Mouse (Mus musculus): Measurements from ENCODE around the gene Vmn1r148. TPM values are rescaled to one million over a fixed set of nuclear protein-coding genes. Genes with fewer than 3 reads are reported as not detected.
"Not testable (repeated sequence)": the region's sequence is repeated elsewhere in the genome, so short reads cannot be mapped to it uniquely, and the experiment has no call there.

The Vmn1r148 gene
- polyA plus RNA-seq (2015; fragmentation: Nextera tagmentation; extraction: Ambion mirVana) = not detected in 2 replicates

DNA sequence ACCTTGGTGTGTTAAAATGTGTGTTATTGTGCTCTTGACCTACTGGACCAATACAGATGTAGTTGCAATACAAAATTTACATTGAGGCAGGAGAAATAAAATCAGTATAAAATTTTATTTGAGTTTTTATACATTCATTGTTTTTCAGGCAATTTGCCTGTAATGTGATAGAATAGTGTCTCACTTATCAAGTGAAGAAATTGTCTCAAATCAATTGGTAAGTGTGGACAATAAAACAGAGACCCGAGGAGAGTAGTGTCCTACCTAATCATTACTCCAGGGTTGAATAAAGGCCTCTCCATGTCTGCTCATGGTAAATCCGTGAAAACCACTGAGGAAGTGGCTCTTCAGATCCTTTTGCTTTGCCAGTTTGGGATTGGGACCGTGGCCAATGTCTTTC, at the start of gene Vmn1r148:
Vmn1r148 (plus strand) TSS at position 301 of the 400 bp plus-strand sequence.
- H3K36me3 ChIP-seq (ENCODE audit: control insufficient read depth, insufficient read depth, low read length); H3K9me3 ChIP-seq (ENCODE audit: control insufficient read depth, low read length); H3K27me3 ChIP-seq (replicated peaks; ENCODE audit: control insufficient read depth, insufficient read depth, low read length); H3K9ac ChIP-seq (ENCODE audit: low read depth, low read length); ATAC-seq; H3K4me1 ChIP-seq (ENCODE audit: control insufficient read depth, insufficient read depth, low read length); H3K4me3 ChIP-seq (ENCODE audit: low read length); H3K27ac ChIP-seq (ENCODE audit: low read length); H3K4me2 ChIP-seq (ENCODE audit: low read depth, low read length): not testable (repeated sequence)
- no CpG with 5 or more reads among the region's 3 CpGs for WGBS

DNA sequence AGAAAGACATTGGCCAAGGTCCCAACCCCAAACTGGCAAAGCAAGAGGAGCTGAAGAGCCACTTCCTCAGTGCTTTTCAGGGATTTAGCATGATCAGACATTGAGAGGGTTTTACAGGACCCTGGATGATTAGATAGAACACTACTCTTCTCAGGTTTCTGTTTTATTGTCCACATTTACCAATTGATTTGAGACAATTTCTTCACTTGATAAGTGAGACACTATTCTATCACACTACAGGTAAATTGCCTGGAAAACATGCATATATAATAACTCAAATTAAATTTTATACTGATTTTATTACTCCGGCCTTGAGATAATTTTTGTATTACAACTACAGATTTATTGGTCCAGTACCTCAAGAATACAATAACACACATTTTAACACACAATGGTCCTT, 42.4 kb upstream of the Vmn1r148 start, which contains the start of gene Gm8660:
Gm8660 (minus strand) TSS at position 101 of the 400 bp plus-strand sequence.
- not testable (repeated sequence) for H3K27ac ChIP-seq (ENCODE audit: low read length); H3K9ac ChIP-seq (ENCODE audit: low read depth, low read length); H3K4me1 ChIP-seq (ENCODE audit: control insufficient read depth, insufficient read depth, low read length); H3K27me3 ChIP-seq (replicated peaks; ENCODE audit: control insufficient read depth, insufficient read depth, low read length); ATAC-seq; H3K36me3 ChIP-seq (ENCODE audit: control insufficient read depth, insufficient read depth, low read length); H3K9me3 ChIP-seq (ENCODE audit: control insufficient read depth, low read length); H3K4me2 ChIP-seq (ENCODE audit: low read depth, low read length); H3K4me3 ChIP-seq (ENCODE audit: low read length)
- WGBS = no CpG with 5 or more reads among the region's 1 CpGs

DNA sequence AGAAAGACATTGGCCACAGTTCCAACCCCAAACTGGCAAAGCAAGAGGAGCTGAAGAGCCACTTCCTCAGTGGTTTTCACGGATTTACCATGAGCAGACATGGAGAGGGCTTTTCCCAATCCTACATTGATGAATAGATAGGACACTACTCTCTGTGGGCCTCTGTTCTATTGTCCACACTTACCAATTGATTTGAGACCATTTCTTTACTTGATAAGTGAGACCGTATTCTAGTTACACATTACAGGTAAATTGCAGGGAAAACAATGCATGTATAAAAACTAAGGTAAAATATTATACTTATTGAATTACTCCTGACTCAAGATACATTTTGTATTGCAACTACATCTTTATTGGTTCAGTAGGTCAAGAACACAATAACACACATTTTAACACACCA, 24.7 kb downstream of the Vmn1r148 start, which contains the start of gene Vmn1r149:
Vmn1r149 (minus strand) TSS at position 101 of the 400 bp plus-strand sequence.
- not testable (repeated sequence) for H3K36me3 ChIP-seq (ENCODE audit: control insufficient read depth, insufficient read depth, low read length); H3K4me3 ChIP-seq (ENCODE audit: low read length); H3K4me2 ChIP-seq (ENCODE audit: low read depth, low read length); H3K9me3 ChIP-seq (ENCODE audit: control insufficient read depth, low read length); H3K27ac ChIP-seq (ENCODE audit: low read length); ATAC-seq; H3K9ac ChIP-seq (ENCODE audit: low read depth, low read length); H3K4me1 ChIP-seq (ENCODE audit: control insufficient read depth, insufficient read depth, low read length); H3K27me3 ChIP-seq (replicated peaks; ENCODE audit: control insufficient read depth, insufficient read depth, low read length)
- no CpG with 5 or more reads among the region's 2 CpGs for WGBS

DNA sequence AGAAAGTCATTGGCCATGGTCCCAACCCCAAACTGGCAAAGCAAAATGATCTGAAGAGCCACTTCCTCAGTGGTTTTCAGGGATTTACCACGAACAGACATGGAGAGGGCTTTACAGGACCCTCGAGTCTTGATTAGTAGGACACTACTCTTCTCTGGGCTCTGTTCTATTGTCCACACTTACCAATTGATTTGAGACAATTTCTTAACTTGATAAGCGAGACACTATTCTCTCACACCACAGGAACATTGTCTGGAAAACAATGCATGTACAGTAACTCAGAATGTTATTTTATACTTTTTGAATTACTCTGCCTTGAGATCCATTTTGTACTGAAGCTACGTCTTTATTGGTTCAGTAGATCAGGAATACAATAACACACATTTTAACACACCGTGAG, 50.6 kb downstream of the Vmn1r148 start, which contains the start of gene Gm10665:
Gm10665 (minus strand) TSS at position 101 of the 400 bp plus-strand sequence.
- not testable (repeated sequence) for H3K27me3 ChIP-seq (replicated peaks; ENCODE audit: control insufficient read depth, insufficient read depth, low read length); H3K9ac ChIP-seq (ENCODE audit: low read depth, low read length); H3K9me3 ChIP-seq (ENCODE audit: control insufficient read depth, low read length); H3K36me3 ChIP-seq (ENCODE audit: control insufficient read depth, insufficient read depth, low read length); H3K27ac ChIP-seq (ENCODE audit: low read length); H3K4me3 ChIP-seq (ENCODE audit: low read length); H3K4me2 ChIP-seq (ENCODE audit: low read depth, low read length); H3K4me1 ChIP-seq (ENCODE audit: control insufficient read depth, insufficient read depth, low read length); ATAC-seq
- no CpG with 5 or more reads among the region's 5 CpGs for WGBS

Other genes with a start within 250 kb of the Vmn1r148 start
- not detected in 2 replicates for gene Vmn1r142, start 249.5 kb upstream of the Vmn1r148 start, polyA plus RNA-seq (2015; fragmentation: Nextera tagmentation; extraction: Ambion mirVana)
- gene Vmn1r143, start 224.2 kb upstream of the Vmn1r148 start, polyA plus RNA-seq (2015; fragmentation: Nextera tagmentation; extraction: Ambion mirVana) = not detected in 2 replicates
- gene Gm8653, start 212.3 kb upstream of the Vmn1r148 start, polyA plus RNA-seq (2015; fragmentation: Nextera tagmentation; extraction: Ambion mirVana) = not detected in 2 replicates
- gene Gm8453, start 184.1 kb upstream of the Vmn1r148 start, polyA plus RNA-seq (2015; fragmentation: Nextera tagmentation; extraction: Ambion mirVana) = not detected in 2 replicates
- gene Gm4187, start 83.9 kb upstream of the Vmn1r148 start, polyA plus RNA-seq (2015; fragmentation: Nextera tagmentation; extraction: Ambion mirVana) = not detected in 2 replicates
- gene Gm8660, start 42.5 kb upstream of the Vmn1r148 start, polyA plus RNA-seq (2015; fragmentation: Nextera tagmentation; extraction: Ambion mirVana) = not detected in 2 replicates
- not detected in 2 replicates for gene Vmn1r149, start 24.6 kb downstream of the Vmn1r148 start, polyA plus RNA-seq (2015; fragmentation: Nextera tagmentation; extraction: Ambion mirVana)
- gene Gm10665, start 50.5 kb downstream of the Vmn1r148 start, polyA plus RNA-seq (2015; fragmentation: Nextera tagmentation; extraction: Ambion mirVana) = not detected in 2 replicates
- not detected in 2 replicates for gene Vmn1r151, start 86.1 kb downstream of the Vmn1r148 start, polyA plus RNA-seq (2015; fragmentation: Nextera tagmentation; extraction: Ambion mirVana)
- gene Vmn1r152, start 109.4 kb downstream of the Vmn1r148 start, polyA plus RNA-seq (2015; fragmentation: Nextera tagmentation; extraction: Ambion mirVana) = not detected in 2 replicates
- not detected in 2 replicates for gene Gm8677, start 121.3 kb downstream of the Vmn1r148 start, polyA plus RNA-seq (2015; fragmentation: Nextera tagmentation; extraction: Ambion mirVana)
- gene Gm4201, start 151.8 kb downstream of the Vmn1r148 start, polyA plus RNA-seq (2015; fragmentation: Nextera tagmentation; extraction: Ambion mirVana) = not detected in 2 replicates
- gene Gm4565, start 174.5 kb downstream of the Vmn1r148 start, polyA plus RNA-seq (2015; fragmentation: Nextera tagmentation; extraction: Ambion mirVana) = not detected in 2 replicates
- not detected in 2 replicates for gene Vmn1r155, start 244.4 kb downstream of the Vmn1r148 start, polyA plus RNA-seq (2015; fragmentation: Nextera tagmentation; extraction: Ambion mirVana)

Data from intestine, embryonic 16.5 days (tissue).